Mouse (Mus musculus) brain, embryonic 14.5 days (tissue): ENCODE results near the gene AW011738. TPM values are rescaled to one million over a fixed set of nuclear protein-coding genes. Genes with fewer than 3 reads are reported as not detected.

Experiments used
- DNase-seq: peaks from one replicate; pipeline ENCODE4 v3.0.0-alpha.2; 2011; ENCODE audit warnings: low read depth
- CTCF ChIP-seq: fragments of 200-500 bp; IDR thresholded peaks from 2 replicates; pipeline ENCODE4 v1.5.1; 2012; ENCODE audit warnings: inconsistent platforms, mild to moderate bottlenecking, moderate library complexity, borderline replicate concordance; ENCODE audit not compliant: insufficient read depth, insufficient read length; ENCODE audit errors: extremely low read depth
- POLR2A ChIP-seq: fragments of 200-500 bp; IDR thresholded peaks from 2 replicates; pipeline ENCODE4 v1.6.1; 2012; ENCODE audit warnings: mild to moderate bottlenecking, inconsistent platforms, borderline replicate concordance; ENCODE audit not compliant: poor library complexity, insufficient read depth, insufficient read length, severe bottlenecking; ENCODE audit errors: extremely low read depth
- polyA plus RNA-seq: library from polyadenylated mRNA; depleted of rRNA; stranded (reverse); fragments of >200 nt; gene quantifications from 2 replicates; pipeline ENCODE4 v1.2.3, GENCODE M21; 2012

The AW011738 gene
- polyA plus RNA-seq, 1 experiment, result 4.8 TPM

GRCm38 (mm10) chr4:156203413-156204131, 468 bp downstream of the AW011738 start:
- no peak for TF ChIP-seq CTCF
- no peak for TF ChIP-seq POLR2A
- DNase-seq, result peak; percentile 58

GRCm38 (mm10) chr4:156208872-156209271, 5.8 kb downstream of the AW011738 start:
- no peak for TF ChIP-seq POLR2A
- no peak for TF ChIP-seq CTCF
- DNase-seq, result no peak

- no peak for TF ChIP-seq CTCF
- TF ChIP-seq POLR2A, result no peak
Measured at GRCm38 (mm10) chr4:156209963-156210635, 7.0 kb downstream of the AW011738 start.

GRCm38 (mm10) chr4:156213134-156213533, 10.0 kb downstream of the AW011738 start:
- TF ChIP-seq CTCF (no peak), POLR2A (no peak)
- DNase-seq, result no peak

More at GRCm38 (mm10) chr4:156209963-156210635, 7.0 kb downstream of the AW011738 start:
- no peak for DNase-seq

DNA sequence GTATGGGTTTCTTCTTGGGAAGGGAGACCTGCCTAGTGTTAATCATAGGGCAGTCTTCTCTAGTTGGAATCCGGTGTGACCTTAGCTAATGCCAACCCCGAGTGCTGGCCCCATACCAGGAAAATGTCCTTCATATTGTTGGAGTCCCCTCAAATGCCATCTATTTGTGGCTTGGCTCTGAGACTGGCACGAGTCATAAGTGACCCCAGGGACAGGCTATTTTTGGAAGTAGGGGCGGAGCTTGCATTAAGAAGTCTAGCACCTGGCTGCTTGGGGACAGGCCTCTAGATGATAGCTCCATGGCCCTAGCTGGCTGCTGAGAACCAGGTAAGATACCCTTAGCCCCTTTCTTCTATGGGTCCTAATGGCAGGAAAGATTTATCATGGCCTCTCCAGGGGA, 12.5 kb downstream of the AW011738 start, which contains the start of gene Perm1:
Gene Perm1 (plus strand): TSS at position 220 of the 400 bp plus-strand sequence.
- no peak for DNase-seq
- TF ChIP-seq POLR2A (no peak), CTCF (no peak)

DNA sequence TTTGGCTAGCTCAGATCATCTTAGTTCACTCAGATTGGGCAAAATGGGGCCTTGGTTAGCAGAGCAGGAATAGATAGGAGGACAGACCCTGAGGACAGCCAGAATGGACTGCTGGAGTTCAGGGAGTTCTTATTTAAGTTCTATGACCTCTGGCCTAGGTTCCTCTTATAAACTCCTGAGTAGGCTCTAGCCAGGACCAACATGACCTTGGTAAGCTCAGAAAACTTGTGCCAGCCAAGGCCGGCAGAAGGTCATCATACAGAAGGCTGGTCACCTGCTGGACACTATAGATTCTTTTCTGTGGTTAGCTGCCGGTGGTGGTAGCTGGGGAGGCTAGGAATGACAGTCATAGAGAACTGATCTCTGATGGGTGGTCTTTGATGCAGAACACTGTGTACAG, 13.1 kb downstream of the AW011738 start:
- TF ChIP-seq CTCF, result no peak
- TF ChIP-seq POLR2A, result no peak
- DNase-seq, result no peak

GRCm38 (mm10) chr4:156217022-156217669, 14.0 kb downstream of the AW011738 start:
- no peak for TF ChIP-seq CTCF
- TF ChIP-seq POLR2A, result no peak
- no peak for DNase-seq

DNA sequence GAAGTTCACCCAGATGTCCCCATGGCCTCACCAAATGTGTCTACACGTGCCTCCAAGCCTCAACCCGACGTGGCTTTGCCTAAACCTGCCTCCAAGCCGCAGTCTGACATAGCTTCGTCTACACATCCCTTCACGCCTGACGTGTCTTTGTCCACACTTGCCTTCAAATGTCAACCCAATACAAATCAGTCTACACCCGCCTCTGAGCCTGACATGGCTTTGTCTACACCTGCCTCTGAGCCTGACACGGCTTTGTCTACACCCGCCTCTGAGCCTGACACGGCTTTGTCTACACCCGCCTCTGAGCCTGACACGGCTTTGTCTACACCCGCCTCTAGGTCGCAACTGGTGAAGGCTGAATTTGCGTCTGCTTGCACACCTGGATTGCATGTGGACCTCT, 14.7 kb downstream of the AW011738 start:
- no peak for TF ChIP-seq CTCF
- no peak for TF ChIP-seq POLR2A
- no peak for DNase-seq

DNA sequence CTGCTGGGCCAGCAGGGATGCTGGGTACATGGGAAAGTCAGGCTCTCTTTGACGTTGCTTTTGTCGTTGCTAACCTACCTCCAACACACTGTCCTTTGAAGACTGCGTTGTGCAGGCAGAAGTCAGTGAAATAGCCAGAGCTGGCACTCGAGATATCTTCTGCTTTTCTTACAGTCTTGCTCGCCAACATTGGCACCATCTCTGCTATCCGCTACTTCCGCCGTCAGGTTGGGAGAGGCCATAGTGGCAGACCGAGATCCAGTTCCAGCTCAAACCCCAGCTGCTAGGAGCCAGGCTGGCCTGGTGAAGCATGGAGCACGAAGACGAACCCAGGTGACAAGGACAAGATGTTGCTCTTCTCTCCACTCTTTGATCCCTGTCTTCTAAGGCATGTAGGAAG, 16.8 kb downstream of the AW011738 start:
- no peak for TF ChIP-seq CTCF
- no peak for TF ChIP-seq POLR2A
- DNase-seq, result no peak

- TF ChIP-seq CTCF (no peak), POLR2A (no peak)
- DNase-seq, result no peak
Measured at GRCm38 (mm10) chr4:156224276-156224675, 21.2 kb downstream of the AW011738 start.

GRCm38 (mm10) chr4:156227752-156228392, 24.8 kb downstream of the AW011738 start:
- no peak for TF ChIP-seq CTCF
- TF ChIP-seq POLR2A, result no peak
- peak; percentile 52 for DNase-seq

DNA sequence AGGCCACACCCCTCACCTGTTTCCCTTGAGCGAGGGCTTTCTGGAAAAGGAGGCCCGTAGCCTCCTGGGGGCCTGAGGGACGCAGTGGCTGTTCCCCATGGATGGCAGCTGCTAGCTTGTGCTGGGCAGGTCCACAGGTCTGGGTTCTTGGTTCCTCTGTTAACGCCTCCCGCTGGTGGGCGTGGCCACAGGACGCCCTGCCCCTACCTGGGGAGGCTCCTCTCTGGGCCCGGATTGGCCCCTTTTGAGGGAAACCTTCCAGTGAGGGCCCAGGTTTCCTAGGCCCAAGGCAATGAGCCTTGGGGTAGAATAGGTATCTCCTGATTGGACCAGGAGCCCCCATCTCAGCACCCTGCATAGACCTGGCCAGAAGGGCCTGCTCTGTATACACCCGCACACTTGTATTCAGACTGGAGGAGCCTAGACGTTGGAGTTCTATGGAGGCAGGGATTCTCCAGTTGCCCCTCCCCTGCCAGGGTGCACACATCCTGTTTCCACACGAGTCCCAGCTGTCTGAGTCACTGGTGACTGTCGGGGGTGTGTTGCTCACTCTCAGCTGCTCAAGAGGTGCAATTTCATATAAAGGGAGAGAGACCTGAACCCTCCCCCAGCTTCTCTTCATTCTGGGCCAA, 25.4 kb downstream of the AW011738 start:
- no peak for TF ChIP-seq POLR2A
- TF ChIP-seq CTCF, result no peak
- no peak for DNase-seq
